Mouse (Mus musculus) stomach, embryonic 14.5 days (tissue): Measurements from ENCODE around the gene Acot2. TPM values are rescaled to one million over a fixed set of nuclear protein-coding genes. Genes with fewer than 3 reads are reported as not detected.
"Not testable (repeated sequence)": the region's sequence is repeated elsewhere in the genome, so short reads cannot be mapped to it uniquely, and the experiment has no call there.

Experiments used
- ATAC-seq: fragments of 200-750 bp; cut with Nextera tagmentation; 2 replicates; pipeline ENCODE4 v1.8.0; 2017; ENCODE audit warnings: low read depth, moderate TSS enrichment; ENCODE audit not compliant: insufficient number of reproducible peaks, insufficient read depth, low FRiP score
- H3K27ac ChIP-seq: fragments of 300-500 bp; sonication (generic); 2 replicates; pipeline ENCODE4 v1.5.1; 2014; ENCODE audit warnings: mild to moderate bottlenecking, low read length, moderate library complexity, mixed read lengths
- H3K27me3 ChIP-seq: fragments of 300-500 bp; sonication (generic); 2 replicates; pipeline ENCODE4 v1.6.1; 2014; ENCODE audit warnings: low read length, control low read depth, mixed read lengths; ENCODE audit not compliant: control insufficient read depth, insufficient read depth
- H3K36me3 ChIP-seq: fragments of 300-500 bp; sonication (generic); 2 replicates; pipeline ENCODE4 v1.6.1; 2014; ENCODE audit warnings: mild to moderate bottlenecking, control low read depth, low read length, moderate library complexity, mixed read lengths; ENCODE audit not compliant: control insufficient read depth, insufficient read depth
- H3K4me1 ChIP-seq: fragments of 300-500 bp; sonication (generic); 2 replicates; pipeline ENCODE4 v1.6.1; 2014; ENCODE audit warnings: low read length, control low read depth, mixed read lengths; ENCODE audit not compliant: control insufficient read depth, insufficient read depth
- H3K4me2 ChIP-seq: fragments of 300-500 bp; sonication (generic); replicated peaks from 2 replicates; pipeline ENCODE4 v1.6.1; 2014; ENCODE audit warnings: low read depth, low read length, control low read depth
- H3K4me3 ChIP-seq: fragments of 300-500 bp; sonication (generic); 2 replicates; pipeline ENCODE4 v1.5.1; 2014; ENCODE audit warnings: low read depth, low read length, control low read depth
- H3K9ac ChIP-seq: fragments of 300-500 bp; sonication (generic); replicated peaks from 2 replicates; pipeline ENCODE4 v1.6.1; 2014; ENCODE audit warnings: low read depth, mild to moderate bottlenecking, control low read depth, low read length, moderate library complexity, mixed read lengths
- H3K9me3 ChIP-seq: fragments of 300-500 bp; sonication (generic); 2 replicates; pipeline ENCODE4 v1.6.1; 2016; ENCODE audit warnings: low read depth, low read length, control low read depth; ENCODE audit not compliant: control insufficient read depth
- WGBS: fragments of 180-500 bp; shearing (Covaris S2); extraction: QIAGEN DNeasy Blood & Tissue Kit; methylation state at CpG from one replicate; pipeline ENCODE4 v1.1.7; 2014; 5-methylcytosine and 5-hydroxymethylcytosine counted together
- polyA plus RNA-seq: library from polyadenylated mRNA; unstranded; fragments of >200 nt; fragmentation: Nextera tagmentation; extraction: Ambion mirVana; gene quantifications from 2 replicates; pipeline ENCODE4 v1.2.1, GENCODE M21; 2014

Acot2 gene
- 27.2 and 27.3 TPM in 2 replicates for polyA plus RNA-seq

DNA sequence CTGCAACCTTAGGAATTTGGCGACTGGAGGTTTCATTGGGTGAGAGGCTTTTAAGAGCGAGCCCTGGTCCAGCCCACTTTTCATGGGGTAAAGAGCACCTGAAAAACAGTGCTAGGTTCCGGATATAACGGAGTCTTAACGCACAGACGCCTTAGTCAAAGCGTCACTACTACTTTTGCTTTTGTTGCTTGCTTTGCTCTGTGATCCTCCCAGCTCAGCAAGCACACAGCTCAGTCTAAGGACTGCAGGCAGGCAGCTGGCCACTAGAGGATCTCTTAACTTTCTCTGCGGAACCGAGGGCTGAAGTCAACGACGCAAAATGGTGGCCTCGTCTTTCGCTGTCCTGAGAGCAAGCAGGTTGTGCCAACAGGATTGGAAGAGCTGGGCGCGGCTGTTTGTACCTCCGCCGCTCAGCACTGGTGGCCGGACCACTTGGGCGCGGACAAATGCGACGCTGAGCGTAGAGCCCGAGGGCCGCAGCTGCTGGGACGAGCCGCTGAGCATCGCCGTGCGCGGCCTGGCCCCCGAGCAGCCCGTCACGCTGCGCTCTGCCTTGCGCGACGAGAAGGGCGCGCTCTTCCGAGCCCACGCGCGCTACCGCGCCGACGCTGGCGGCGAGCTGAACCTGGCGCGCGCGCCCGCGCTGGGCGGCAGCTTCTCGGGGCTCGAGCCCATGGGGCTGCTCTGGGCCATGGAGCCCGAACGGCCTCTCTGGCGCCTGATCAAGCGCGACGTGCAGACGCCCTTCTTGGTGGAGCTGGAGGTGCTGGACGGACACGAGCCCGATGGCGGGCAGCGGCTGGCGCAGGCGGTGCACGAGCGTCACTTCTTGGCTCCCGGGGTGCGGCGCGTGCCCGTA, at the start of gene Acot2:
Acot2 (plus strand) TSS at position 279 of the 859 bp plus-strand sequence.
- Histone ChIP-seq H3K36me3 (no peaks in the 10 kb centered on the region), H3K9me3 (no peaks in the 10 kb centered on the region), H3K9ac (peak within 1 kb of the TSS; percentile 69), H3K4me3 (peak within 1 kb of the TSS; percentile 63), H3K27me3 (no peaks in the 10 kb centered on the region), H3K4me2 (peak within 1 kb of the TSS; percentile 50), H3K27ac (peak within 1 kb of the TSS; percentile 90), H3K4me1 (no peaks in the 10 kb centered on the region)
- WGBS: 1% methylated on average over 78 of the region's 80 CpGs
- peak; percentile 91 for ATAC-seq

DNA sequence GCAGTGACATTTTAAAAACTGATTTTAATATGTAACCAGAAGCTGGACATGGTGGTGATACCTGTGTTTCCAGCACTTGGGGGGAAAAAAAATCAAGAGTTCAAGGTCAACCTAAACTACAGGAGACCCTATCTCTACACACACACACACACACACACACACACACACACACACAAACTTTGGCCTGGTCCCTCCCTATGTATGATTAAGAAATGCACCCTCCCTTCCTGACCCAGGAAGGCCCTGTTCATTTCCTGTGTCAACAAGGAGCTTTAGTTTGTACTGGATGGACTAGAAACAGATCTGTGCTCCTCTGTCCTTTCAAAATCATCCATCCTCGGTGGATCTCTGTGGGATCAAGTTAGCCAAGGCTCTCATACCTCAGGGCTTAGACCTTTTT, 49.1 kb upstream of the Acot2 start:
- whole genome bisulfite sequencing: 32% methylated on average over 1 of the region's 1 CpGs
- H3K9ac ChIP-seq, H3K36me3 ChIP-seq, ATAC-seq, H3K27me3 ChIP-seq, H3K4me1 ChIP-seq, H3K9me3 ChIP-seq, H3K4me2 ChIP-seq, H3K27ac ChIP-seq, H3K4me3 ChIP-seq: not testable (repeated sequence)

DNA sequence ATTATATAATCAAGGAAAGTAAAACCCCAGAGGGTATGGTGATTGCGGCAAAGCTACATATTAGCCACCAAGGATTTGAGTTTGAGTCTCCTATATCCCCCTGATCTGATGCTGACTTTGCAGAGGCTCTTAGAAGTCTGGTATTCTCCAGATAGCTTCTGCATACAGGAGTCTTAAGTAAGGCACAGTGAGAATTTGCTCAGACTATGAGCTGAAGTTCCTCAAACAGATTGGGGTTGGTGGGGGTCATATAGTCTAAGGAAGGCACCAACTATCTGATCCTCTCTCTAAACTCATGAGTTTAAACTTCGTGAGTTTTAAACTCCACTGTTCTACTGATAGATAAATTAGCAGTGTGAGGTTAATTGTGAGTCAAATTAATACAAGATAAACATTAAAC, 48.3 kb upstream of the Acot2 start:
- 86% methylated on average over 2 of the region's 2 CpGs for WGBS
- Histone ChIP-seq H3K9ac (no peak overlapping the region), H3K9me3 (no peaks in the 10 kb centered on the region), H3K36me3 (no peaks in the 10 kb centered on the region), H3K4me2 (no peak overlapping the region), H3K4me1 (no peaks in the 10 kb centered on the region), H3K27ac (no peak overlapping the region), H3K4me3 (no peak overlapping the region), H3K27me3 (no peaks in the 10 kb centered on the region)
- ATAC-seq: no peak

DNA sequence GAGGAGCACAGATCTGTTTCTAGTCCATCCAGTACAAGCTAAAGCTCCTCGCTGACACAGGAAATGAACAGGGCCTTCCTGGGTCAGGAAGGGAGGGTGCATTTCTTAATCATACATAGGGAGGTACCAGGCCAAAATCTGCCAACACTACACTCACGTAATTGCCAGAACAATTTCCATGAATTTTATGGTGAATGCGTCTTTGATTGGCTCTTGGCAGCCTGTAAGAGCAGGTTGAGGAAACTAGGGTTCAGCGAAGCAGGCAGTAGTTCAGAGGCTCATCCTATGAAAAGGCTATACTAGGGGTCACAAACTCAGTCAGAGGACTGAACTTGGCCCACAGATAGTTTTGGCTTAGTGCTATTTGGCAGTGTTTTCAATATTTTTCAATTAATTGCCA, 47.6 kb upstream of the Acot2 start:
- H3K27ac ChIP-seq: no peak overlapping the region
- no peaks in the 10 kb centered on the region for H3K9me3 ChIP-seq
- no peaks in the 10 kb centered on the region for H3K4me1 ChIP-seq
- H3K4me2 ChIP-seq: no peak overlapping the region
- ATAC-seq: no peak
- H3K9ac ChIP-seq: no peak overlapping the region
- H3K4me3 ChIP-seq: no peak overlapping the region
- no peaks in the 10 kb centered on the region for H3K36me3 ChIP-seq
- 81% methylated on average over 4 of the region's 4 CpGs for WGBS
- no peaks in the 10 kb centered on the region for H3K27me3 ChIP-seq

DNA sequence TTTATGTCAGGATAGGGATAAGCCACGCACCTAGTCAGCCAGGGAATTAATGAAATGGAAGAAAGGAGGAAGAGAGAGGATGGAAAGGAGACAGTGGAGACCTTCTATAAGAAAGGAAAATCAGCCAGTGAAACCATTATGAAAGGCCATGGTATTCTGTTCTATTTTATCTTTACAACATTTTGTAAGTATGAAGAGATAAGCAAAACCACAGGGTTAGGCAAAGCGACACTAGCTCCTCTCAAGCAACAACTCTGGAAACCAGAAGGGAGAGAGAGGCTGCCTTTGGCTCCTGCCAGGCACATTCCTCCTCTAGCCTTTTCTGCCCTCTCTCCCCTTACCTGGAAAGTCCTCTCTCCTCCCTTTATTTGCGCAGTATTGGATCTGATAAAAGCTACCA, 45.7 kb upstream of the Acot2 start:
- no peaks in the 10 kb centered on the region for H3K9me3 ChIP-seq
- H3K9ac ChIP-seq: no peak overlapping the region
- H3K4me2 ChIP-seq: no peak overlapping the region
- H3K4me1 ChIP-seq: no peaks in the 10 kb centered on the region
- 78% methylated on average over 3 of the region's 3 CpGs for WGBS
- no peak overlapping the region for H3K27ac ChIP-seq
- H3K36me3 ChIP-seq: no peaks in the 10 kb centered on the region
- H3K4me3 ChIP-seq: no peak overlapping the region
- H3K27me3 ChIP-seq: no peaks in the 10 kb centered on the region
- no peak for ATAC-seq

DNA sequence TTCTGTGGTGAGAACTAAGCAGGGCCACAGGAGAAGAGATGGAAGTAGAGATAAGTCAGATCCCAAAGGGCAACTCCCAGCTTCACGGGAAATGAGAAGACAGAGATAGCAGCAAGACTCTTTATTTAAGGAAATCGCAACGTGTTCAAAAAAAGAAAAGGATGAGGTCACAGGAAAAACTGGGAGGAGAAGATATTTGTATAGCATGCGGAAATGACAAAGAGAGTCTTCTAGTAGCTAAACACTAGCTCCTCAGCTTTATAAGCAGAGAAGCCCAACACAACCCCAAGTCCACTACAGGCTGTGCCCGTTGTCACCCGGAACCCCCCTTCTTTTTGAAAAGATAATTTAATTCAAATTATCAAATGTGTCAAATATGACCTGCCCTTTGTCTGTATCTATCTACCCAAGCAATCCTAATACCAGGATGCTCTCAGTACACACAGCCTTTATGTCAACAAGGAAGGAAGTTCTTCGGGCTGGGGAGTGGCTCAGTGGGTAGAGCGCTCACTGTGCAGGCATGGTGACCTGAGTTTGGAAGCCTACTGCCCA, 40.3 kb upstream of the Acot2 start:
- no peak overlapping the region for H3K4me2 ChIP-seq
- no peak overlapping the region for H3K4me3 ChIP-seq
- ATAC-seq: no peak
- no peaks in the 10 kb centered on the region for H3K27me3 ChIP-seq
- no peak overlapping the region for H3K27ac ChIP-seq
- 75% methylated on average over 8 of the region's 8 CpGs for WGBS
- H3K36me3 ChIP-seq: no peaks in the 10 kb centered on the region
- H3K9ac ChIP-seq: no peak overlapping the region
- H3K9me3 ChIP-seq: no peaks in the 10 kb centered on the region; the same call in 1 of the 2 replicates
- peaks cover 7% of the 10 kb centered on the region for H3K4me1 ChIP-seq

DNA sequence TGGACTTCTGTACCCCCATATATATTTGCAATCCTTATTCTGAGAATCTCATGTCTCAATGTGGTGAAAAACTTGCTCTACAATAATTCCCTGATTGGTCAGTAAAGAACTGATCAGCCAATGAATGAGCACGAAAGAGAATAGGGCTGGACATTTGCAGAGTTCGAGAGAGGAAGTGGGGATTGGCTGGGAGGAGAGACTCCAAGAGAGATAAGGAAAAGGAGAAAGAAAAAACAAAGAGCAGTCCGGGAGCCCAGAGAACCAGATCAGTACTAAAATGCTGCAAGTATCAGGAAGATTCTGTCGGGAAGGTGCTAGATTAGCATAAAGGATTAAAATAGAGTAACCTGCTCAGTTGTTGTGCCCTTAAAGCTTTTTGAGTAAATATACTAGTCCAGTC, 38.6 kb upstream of the Acot2 start:
- no peaks in the 10 kb centered on the region; the same call in 1 of the 2 replicates for H3K9me3 ChIP-seq

DNA sequence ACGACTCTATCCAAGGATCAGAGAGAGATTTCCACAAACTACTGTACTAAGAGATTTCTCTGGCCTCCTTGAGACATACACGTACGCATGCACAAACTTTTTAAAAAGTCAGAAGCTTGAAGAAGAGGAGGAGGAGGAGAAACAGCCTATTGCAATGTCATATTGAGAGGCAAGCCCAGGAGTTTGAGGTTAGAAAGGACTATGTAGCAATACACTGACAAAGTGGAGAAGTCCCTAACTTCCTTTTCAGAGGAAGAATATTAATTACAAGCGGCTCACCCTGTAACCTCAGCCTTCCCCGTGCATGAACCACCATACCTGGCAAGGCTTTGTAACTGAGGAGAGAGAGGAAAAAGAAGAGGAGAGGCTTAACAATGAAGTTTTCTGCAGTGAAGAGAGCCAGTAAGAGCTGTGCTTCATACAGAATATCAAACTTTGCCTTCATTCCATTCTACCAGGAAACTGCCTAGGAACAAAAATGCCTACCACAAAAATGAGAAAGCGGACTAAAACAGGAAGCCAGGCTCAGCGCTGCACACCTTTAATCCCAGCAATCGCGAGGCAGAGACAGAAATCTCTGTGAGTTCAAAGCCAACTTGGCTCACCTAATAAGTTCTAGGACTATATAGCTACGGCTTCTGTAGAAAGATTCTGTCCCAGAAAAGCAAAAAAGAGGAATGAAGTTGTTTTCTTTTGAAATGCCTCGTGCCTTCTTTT, 37.7 kb upstream of the Acot2 start:
- H3K36me3 ChIP-seq: 0 out of 2 replicates have a peak, but pooled peaks cover 2% of the 10 kb centered on the region
- H3K4me1 ChIP-seq: peaks cover 12% of the 10 kb centered on the region
- 22% methylated on average over 11 of the region's 11 CpGs for WGBS
- peak overlapping the region; percentile 83 for H3K4me3 ChIP-seq
- no peak for ATAC-seq
- no peaks in the 10 kb centered on the region; the same call in 1 of the 2 replicates for H3K9me3 ChIP-seq
- H3K9ac ChIP-seq: peak overlapping the region; percentile 78
- H3K27ac ChIP-seq: peak overlapping the region; percentile 6; the same call in 1 of the 2 replicates
- H3K27me3 ChIP-seq: no peaks in the 10 kb centered on the region
- H3K4me2 ChIP-seq: peak overlapping the region; percentile 95

More for the DNA sequence above, 38.6 kb upstream of the Acot2 start:
- 74% methylated on average over 4 of the region's 4 CpGs for WGBS
- Histone ChIP-seq H3K27me3 (no peaks in the 10 kb centered on the region), H3K4me3 (no peak overlapping the region), H3K9ac (no peak overlapping the region), H3K4me1 (peaks cover 12% of the 10 kb centered on the region), H3K4me2 (no peak overlapping the region), H3K36me3 (0 out of 2 replicates have a peak, but pooled peaks cover 2% of the 10 kb centered on the region), H3K27ac (no peak overlapping the region)
- ATAC-seq: no peak
